Mouse (Mus musculus) left cerebral cortex, postnatal 4 days (tissue): ENCODE data around the gene Neu1. TPM values are rescaled to one million over a fixed set of nuclear protein-coding genes. Genes with fewer than 3 reads are reported as not detected.

Experiments used
- DNase-seq: peaks from one replicate; pipeline ENCODE4 v3.0.0-alpha.2; 2022
- intact Hi-C: fragments of 180-260 bp; cut with DNase I; formaldehyde crosslinking; loops from one replicate; pipeline ENCODE4 v1.15.1; 2025
- total RNA-seq, 2 experiments: library from RNA; stranded (reverse); gene quantifications; 2 replicates each; pipeline ENCODE4 v1.2.3; 2021

The Neu1 gene
- 10 to 100 TPM; 18.8 to 19.1 TPM for total RNA-seq

DNA sequence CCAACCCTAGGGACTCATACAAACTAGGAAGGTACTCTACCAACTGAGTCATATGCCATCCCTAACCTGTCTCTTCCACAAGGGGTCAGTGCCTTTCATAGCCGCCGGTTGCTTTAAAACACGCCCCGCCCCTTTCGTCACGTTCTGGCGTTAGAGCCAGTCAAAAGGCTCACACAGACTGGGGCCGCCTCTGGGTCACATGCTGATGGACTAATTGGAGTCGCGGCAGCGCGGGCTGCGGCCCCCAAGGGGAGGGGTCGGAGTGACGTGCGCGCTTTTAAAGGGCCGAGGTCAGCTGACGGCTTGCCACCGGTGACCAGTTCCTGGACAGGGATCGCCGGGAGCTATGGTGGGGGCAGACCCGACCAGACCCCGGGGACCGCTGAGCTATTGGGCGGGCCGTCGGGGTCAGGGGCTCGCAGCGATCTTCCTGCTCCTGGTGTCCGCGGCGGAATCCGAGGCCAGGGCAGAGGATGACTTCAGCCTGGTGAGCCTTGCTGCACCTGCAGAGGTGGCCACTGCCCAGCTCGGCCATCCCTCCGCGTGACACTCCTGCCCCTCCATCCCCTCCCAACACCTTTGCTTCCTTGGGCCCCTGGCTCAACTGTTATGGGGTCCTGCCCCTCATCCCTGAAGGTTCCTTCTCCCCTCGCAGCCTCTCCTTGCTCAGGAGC is at the start of gene Neu1:
TSS of gene Neu1 (plus strand) at position 193 of the 674 bp plus-strand sequence.
- intact Hi-C loops: no loop called here
- peak; percentile 99 for DNase-seq

DNA sequence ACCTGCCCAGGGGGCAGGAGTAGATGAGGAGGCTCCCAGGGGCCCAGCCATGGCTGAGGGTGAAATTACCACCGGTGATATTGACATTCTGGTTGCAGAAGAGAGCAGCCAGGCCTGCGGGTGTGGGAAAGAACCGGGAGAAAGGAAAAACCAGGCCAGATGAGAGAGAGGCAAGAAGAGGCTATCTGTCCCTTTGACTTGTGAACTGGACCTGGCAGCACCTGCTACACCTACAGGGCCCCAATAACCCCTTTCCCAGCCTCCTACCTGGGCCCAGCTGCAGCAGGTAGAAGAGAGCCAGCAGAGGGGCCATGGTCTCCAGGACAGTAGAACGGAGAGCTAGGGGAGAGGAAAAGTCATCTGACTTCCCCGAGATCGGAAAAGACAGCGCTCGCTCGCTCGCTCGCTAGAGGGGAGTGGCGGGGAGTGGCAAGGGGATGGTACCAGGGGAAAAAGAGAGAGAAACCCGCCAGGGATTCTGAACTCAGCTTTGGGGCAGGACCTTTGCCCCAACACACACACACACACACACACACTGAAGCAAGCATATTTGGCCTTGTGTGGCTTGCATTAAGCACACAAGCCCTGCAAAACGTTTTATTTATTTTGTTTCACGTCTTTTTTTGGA is 49.3 kb upstream of the Neu1 start, which contains the start of gene Gm20547:
TSS of gene Gm20547 (minus strand) at position 360 of the 628 bp plus-strand sequence.
- no peak for DNase-seq
- intact Hi-C loops: no loop called here

DNA sequence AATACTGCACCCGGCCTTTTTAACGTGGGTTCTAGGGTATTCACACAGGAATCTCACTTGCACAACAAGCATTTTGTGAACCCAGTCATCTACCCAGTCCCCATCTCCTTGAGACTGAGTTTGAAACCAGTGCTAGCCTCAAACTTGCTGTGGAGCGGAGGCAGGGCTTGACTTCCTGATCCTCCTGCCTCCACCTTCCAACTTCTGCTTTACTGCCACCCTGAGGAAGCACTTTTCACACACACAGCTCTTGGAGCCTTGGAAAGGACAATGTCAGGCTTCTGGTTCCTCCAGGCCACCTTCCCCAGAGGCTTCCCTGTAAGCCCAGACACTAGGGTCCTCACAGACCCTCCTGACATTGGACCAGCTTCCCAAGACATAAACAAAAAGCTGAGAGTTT is 47.7 kb upstream of the Neu1 start:
- DNase-seq: no peak
- intact Hi-C loops: no loop called here

DNA sequence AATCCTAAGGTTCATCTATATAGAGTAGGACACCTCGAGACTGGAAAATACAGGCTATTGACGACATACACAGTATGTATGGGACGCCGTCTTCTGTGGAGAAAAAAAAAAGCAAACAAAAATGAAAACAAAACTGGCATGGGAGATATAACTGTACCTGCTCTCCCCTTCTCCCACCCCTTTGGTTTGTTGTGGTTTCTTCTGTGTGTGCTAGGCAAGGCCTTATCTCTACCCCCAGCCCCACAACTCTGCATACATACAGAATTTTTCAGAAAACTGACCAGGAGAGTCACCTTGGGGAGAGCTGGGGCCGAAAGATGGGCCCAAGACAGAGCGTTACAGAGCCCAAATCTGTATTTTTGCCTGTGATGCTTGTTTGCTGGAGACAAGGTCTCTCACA is 46.3 kb upstream of the Neu1 start:
- intact Hi-C loops: no loop called here
- DNase-seq: no peak

DNA sequence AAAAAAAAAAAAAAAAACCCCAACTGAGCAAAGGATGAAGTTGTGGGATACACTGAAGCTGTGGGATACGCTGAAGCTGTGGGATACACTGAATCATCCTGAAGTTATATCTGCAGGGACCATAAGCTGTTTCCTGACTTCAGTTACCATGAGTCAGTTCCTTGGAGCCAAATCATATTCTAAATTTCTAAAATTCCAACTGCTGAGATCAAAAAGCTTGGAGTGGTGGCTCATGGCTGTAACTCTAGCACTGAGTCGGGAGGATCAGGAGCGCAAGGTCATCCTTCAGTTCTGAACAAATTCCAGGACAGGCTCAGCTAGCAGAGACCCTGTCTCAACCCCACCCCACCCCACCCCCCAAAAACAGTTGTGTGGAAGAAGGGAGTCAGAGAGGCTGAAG is 45.4 kb upstream of the Neu1 start:
- DNase-seq: no peak
- intact Hi-C loops: no loop called here

DNA sequence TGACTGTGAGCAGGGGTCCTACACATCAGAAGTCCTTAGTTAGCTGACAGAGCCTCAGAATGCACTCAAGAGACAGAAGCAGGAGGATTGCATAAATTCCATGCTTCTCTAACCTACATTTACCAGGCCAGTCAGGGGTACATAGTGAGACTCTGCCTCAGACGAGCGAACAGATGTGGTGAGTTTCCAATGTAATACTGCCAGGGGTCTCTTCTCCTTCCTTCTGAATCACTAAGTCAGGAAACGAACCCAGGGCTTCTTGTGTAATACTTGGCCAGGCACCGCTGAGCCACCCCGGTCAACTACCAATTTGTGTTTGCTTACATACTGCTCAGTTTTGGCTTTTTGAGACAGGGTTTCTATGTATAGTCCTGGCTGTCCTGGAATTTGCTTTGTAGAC is 43.1 kb upstream of the Neu1 start:
- intact Hi-C loops: no loop called here

DNA sequence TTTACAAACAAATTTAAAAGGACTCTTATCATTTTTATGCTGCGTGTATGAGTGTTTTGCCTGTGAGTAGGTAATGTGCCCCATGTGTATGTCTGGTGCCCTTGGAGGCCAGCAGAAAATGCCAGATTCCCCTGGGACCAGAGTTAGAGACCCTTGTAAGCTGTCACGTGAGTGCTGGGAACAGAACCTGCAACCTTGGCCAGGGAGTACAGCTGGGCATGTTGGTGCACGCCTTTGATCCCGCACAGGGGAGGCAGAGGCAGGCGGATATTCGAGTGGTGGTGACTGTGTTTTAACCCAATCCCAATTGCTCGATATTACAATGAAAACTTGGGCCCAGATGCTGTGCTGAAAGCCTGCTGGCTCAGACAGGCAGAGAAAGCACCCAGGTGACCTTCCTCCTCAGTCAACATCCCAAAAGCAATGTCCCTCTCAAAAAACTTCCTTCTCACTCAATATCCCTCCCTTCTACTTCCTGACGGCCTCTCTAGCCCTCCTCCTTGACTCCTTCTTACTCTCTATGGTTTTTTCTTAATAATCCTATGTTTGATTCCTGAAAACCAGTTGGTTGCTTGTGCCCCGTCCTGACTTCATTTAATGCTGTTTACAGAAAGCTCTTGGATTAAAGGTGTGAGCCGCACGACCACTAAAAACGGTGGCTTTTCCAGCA is 40.8 kb upstream of the Neu1 start:
- intact Hi-C loops: loop anchor here (5.0 kb wide), 1 partner anchor 38 kb away; the partner anchor contains the start of genes Nelfe and Skiv2l
- DNase-seq: no peak

More for the DNA sequence above, 43.1 kb upstream of the Neu1 start:
- no peak for DNase-seq

DNA sequence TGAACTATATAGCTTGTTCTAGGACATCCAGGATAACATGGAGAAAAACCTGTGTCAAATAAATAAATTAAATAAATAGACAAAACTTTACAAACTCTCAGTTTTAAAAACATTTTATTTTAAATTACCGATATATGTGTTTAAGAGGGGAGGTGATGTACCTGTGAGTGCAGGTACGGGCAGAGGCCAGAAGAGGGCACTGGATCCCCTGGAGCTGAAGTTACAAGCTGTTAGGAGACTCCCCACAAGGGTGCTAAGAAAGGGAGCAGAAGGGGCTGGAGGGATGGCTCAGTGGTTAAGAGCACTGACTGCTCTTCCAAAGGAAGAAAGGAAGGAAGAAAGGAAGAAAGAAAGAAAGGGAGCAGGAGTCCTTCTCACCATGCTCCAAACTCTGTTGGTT is 39.7 kb upstream of the Neu1 start:
- DNase-seq: no peak
- intact Hi-C loops: loop anchor here (5.0 kb wide), 1 partner anchor 39 kb away; the partner anchor contains the start of genes Nelfe and Skiv2l

DNA sequence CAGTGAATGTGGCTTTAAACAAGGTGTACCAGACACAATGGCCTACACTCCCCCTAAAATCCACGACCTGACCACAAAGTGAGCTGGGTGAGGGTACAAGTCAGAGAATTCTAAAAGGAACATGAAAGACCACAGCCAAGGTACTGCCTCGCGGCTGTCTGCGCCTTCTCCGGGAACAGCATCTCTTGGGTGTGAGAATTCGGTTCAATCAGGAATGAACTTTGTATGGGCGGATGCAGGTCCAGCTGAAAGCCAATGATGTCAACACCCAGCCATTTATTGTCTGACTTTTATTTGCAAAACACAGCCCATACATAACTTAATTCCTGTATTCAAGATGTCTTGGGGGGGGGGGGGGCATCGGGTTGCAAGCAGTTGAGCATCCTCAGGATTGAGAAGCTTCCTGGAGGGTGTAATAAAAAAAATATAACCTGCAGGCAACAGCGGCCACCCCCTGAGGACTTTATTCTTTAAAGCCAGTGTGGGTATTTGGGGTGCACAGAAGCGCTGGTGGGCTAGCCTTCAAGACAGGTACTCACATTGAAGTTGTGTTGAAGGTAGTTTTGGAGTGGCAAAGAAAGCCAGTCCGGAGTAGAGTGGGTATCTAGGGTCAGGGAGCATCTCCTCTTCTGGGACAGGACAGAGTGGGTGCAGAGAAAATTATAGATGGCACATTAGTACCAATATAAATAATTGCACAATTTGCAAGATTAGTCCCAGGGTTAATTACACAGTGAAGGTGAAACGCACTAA is 37.8 kb upstream of the Neu1 start:
- intact Hi-C loops: loop anchor here (5.0 kb wide), 1 partner anchor 41 kb away; the partner anchor contains the start of genes Nelfe and Skiv2l
- no peak for DNase-seq

DNA sequence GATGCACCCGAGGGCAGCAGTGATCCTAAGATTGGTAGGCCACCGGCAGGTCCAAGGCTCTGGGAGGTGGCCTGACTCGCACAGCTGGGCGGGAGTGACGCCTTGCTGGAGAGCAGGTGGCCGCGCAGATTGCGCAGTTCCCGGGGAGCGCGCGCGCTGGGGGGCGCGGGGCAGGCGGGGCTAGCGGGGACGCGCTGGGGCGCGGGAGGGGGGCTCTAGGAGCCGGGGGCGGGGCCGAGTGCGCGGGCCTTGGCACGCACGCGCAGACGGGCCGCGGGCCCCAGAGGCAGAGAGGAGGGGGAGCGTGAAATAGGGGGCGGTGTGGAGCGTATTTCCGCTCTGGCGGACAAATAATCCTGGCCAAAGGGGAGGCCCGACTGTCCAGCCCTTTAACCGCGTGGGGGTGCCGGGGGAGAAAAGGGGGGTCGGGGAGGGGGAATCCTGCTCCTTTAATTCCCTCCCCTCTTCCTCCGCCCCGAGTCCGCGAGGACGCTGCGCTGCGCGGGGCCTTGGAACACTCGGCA is 36.9 kb upstream of the Neu1 start:
- intact Hi-C loops: loop anchor here (5.0 kb wide), 1 partner anchor 42 kb away; the partner anchor contains the start of genes Nelfe and Skiv2l

DNA sequence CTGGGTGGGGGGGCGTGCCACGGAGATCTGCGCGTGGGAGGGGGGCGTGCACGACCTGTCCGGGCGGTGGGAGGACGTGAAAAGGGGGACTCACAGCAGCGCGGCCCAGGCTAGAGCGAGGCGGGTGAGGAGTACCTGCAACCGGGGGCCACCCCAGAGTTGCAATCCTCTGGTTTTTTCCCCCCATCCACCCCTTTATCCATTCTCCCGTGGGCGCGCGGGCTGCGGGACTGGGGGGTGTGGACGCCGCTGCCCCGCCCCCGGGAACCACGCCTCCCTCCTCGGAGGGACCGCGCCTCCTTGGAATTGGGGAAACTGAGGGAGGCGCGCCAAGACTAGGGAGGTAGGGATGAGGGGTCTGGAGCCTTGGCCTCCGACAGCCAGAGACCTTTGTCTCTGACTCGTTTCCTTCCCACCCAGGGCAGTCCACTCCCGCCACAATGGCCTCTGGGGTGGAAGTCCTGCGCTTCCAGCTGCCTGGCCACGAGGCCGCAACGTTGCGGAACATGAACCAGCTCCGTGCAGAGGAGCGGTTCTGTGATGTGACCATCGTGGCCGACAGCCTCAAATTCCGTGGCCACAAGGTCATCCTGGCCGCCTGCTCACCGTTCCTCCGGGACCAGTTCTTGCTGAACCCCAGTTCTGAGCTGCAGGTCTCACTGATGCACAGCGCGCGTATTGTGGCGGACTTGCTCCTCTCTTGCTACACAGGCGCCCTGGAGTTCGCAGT is 36.1 kb upstream of the Neu1 start:
- intact Hi-C loops: loop anchor here (5.0 kb wide), 1 partner anchor 43 kb away; the partner anchor contains the start of genes Nelfe and Skiv2l
- DNase-seq: peak; percentile 57

More for the DNA sequence above, 36.9 kb upstream of the Neu1 start:
- DNase-seq: peak; percentile 98

DNA sequence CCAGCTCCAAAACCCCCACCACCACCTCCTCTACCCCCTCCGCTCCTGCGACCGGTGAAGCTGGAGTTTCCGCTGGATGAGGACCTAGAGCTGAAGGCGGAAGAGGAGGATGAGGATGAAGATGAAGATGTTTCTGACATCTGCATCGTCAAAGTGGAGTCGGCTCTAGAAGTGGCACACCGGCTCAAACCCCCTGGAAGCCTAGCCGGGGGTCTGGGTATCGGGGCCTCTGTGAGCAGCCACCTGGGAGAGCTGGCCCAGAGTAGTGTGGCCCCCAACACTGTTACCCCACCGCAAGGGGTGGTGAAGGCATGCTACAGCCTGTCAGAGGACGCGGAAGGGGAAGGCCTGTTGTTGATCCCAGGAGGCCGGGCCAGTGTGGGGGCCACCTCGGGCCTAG is 35.3 kb upstream of the Neu1 start:
- intact Hi-C loops: no loop called here
- no peak for DNase-seq

DNA sequence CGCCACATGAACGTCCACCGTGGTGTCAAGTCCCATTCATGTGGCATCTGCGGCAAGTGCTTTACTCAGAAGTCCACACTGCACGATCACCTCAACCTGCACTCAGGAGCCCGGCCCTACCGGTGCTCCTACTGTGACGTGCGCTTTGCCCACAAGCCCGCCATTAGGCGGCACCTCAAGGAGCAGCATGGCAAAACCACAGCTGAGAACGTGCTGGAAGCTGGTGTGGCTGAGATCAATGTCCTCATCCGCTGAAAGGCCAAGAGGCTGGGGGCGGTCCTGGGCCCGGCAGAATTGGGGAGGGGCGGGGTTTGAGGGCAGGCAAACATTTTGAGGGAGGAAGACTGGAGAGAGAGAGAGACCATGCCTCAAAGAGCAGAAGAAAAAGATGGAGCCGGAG is 34.7 kb upstream of the Neu1 start:
- intact Hi-C loops: no loop called here
- no peak for DNase-seq

DNA sequence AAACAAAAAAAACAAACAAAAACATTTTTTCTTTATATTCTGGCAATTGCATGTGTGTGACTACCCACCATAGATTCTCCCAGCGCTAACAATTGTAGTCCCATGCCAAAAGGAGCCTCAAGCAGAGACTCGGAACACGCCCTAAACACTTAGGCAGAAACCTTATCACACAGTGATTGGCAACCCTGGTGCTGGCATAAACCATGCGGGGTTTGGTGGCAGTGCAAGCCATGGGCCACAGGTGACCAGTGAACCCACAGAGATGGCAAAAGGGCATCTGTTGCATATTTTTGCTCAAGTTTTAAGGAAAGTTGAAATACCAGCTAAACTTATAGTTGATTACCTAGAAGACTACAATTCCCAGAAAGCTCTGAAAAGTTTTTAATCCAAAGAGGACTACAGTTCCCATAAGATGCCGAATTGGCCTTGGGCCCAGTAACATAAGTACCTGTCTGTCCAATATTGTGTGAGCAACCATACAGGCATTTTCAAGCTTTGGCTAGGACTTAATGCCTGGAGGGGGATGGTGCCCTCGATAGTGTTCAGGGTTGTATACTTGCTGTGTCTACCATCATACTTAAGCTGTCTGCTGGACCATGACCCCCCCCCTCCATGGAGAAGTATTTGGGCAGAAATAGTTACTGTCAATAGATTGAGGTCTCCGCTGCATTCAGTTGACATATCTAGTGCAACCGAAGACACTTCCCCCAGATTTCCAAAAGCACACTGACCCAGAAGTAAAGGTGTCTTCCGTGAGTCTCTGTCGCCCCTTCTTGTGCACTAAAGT is 33.5 kb upstream of the Neu1 start:
- intact Hi-C loops: no loop called here
- no peak for DNase-seq

DNA sequence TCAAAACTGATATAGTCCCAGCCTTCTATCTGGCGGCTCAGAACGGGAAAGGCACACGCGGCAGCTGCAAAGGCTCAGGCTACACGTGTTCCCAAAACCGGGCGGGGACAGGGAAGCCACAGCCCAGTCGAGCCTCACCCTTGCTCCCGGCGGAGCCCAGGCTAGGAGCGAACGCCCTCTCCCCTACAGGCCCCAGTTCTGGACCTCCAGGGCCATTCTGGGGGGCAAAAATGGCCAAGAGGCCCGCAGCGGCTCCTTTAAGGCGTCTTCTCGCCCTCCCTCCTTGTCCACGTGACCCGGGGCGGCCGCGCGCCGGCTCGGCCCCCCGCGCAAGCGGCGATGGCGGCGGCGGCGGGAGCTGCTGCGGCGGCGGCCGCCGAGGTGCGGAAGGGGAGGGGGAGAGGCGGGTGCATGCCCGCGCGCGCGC is 32.9 kb upstream of the Neu1 start, which contains the start of the genes C2 and Ehmt2:
TSS of gene C2 (minus strand) at position 106 of the 427 bp plus-strand sequence.
TSS of gene Ehmt2 (plus strand) at position 310 of the 427 bp plus-strand sequence.
- intact Hi-C loops: no loop called here
- DNase-seq: peak; percentile 81

DNA sequence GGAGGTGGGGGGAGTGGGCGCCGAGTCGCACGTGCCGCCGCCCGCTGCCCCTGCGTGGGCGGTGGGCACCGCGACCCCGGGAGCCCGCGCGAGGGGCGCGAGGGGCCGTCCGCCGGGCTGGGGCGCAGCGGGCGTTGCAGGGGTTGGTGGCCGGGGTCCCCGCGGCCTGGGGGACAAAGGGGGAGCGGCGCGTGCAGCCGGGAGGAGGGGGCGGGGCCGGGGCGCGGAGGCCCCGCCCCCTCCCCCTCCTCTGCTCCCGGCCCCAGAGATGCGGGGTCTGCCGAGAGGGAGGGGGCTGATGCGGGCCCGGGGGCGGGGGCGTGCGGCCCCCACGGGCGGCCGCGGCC is 32.4 kb upstream of the Neu1 start:
- peak; percentile 57 for DNase-seq
- intact Hi-C loops: no loop called here

DNA sequence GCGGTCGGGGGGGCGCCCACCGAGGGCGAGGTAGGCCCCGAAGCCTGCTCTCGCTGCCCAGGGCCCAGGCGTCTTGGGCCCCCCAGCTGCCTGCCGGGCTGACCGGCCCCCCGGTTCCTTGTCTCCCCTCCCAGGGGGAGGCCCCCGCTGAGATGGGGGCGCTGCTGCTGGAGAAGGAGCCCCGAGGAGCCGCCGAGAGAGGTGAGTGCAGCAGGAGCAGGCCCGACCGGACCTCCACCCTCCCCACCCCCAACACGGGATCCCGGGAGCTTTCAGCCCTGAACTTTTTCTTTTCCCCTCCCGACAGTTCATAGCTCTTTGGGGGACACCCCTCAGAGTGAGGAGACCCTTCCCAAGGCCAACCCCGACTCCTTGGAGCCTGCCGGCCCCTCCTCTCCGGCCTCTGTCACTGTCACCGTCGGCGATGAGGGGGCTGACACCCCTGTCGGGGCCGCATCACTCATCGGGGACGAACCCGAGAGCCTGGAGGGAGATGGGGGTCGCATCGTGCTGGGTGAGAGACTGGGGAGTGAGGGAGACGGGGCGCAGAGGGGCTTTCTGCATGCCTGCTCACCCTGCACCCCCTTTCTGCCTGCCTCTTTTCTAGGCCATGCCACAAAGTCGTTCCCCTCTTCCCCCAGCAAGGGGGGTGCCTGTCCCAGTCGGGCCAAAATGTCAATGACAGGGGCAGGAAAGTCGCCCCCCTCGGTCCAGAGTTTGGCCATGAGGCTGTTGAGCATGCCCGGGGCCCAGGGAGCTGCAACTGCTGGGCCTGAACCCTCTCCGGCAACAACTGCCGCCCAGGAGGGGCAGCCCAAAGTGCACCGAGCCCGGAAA is 31.8 kb upstream of the Neu1 start:
- DNase-seq: peak; percentile 46
- intact Hi-C loops: no loop called here

DNA sequence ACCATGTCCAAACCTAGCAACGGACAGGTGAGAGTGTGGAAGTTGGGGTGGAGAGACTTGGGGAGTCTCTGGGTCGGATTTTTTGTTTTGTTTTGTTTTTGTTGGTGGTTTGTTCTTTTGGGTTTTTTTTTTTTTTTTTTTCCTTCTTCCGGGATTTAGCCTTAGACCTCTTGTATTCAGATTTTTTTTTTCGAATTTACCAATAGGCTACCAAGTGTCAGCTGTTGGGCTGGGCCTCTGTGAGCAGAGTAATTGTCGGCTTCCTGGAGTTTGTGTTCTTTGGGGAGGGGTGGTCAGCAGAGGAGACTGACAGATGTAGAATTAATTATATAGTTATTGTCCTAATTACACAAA is 31.2 kb upstream of the Neu1 start:
- intact Hi-C loops: no loop called here
- no peak for DNase-seq
